Mouse (Mus musculus): ENCODE measurements around the gene Olfr167. TPM values are rescaled to one million over a fixed set of nuclear protein-coding genes. Genes with fewer than 3 reads are reported as not detected.
"Not testable (repeated sequence)": the region's sequence is repeated elsewhere in the genome, so short reads cannot be mapped to it uniquely, and the experiment has no call there.

The Olfr167 gene
- total RNA-seq (2021) = not detected
- long read RNA-seq, experiment 1 = 0 reads
- long read RNA-seq, experiment 2 = 0 reads

- no peak for DNase-seq (ENCODE audit: low spot score)
Observed at GRCm38 (mm10) chr16:19522166-19522565, at the start of gene Olfr167. Olfr167 (minus strand) TSS chr16:19522266.

GRCm38 (mm10) chr16:19571709-19572108 lies 49.6 kb upstream of the Olfr167 start, which contains the start of gene Olfr169:
Olfr169 (minus strand) TSS chr16:19571809.
- not testable (repeated sequence) for DNase-seq (ENCODE audit: low spot score)

GRCm38 (mm10) chr16:19553429-19553828 lies 31.4 kb upstream of the Olfr167 start:
- not testable (repeated sequence) for DNase-seq (ENCODE audit: low spot score)

GRCm38 (mm10) chr16:19552246-19552645 lies 30.2 kb upstream of the Olfr167 start:
- DNase-seq (ENCODE audit: low spot score) = not testable (repeated sequence)

GRCm38 (mm10) chr16:19535455-19535854 lies 13.4 kb upstream of the Olfr167 start, which contains the start of gene Olfr168:
Olfr168 (minus strand) TSS chr16:19535555.
- no peak for DNase-seq (ENCODE audit: low spot score)

GRCm38 (mm10) chr16:19483394-19483793 lies 38.7 kb downstream of the Olfr167 start, which contains the start of gene Olfr166:
Olfr166 (plus strand) TSS chr16:19483694.
- no peak for DNase-seq (ENCODE audit: low spot score)

- no peak for DNase-seq (ENCODE audit: low spot score)
Observed at GRCm38 (mm10) chr16:19464365-19464764, 57.7 kb downstream of the Olfr167 start.

Other genes with a start within 250 kb of the Olfr167 start
- gene Olfr164, start 208.2 kb downstream of the Olfr167 start, total RNA-seq (2021) = not detected
- gene Olfr165, start 99.1 kb downstream of the Olfr167 start, total RNA-seq (2021) = not detected
- gene Olfr166, start 38.6 kb downstream of the Olfr167 start, total RNA-seq (2021) = not detected
- not detected for gene Olfr168, start 13.3 kb upstream of the Olfr167 start, total RNA-seq (2021)
- not detected for gene Olfr169, start 49.5 kb upstream of the Olfr167 start, total RNA-seq (2021)
- gene Olfr170, start 89.6 kb upstream of the Olfr167 start, total RNA-seq (2021) = not detected
- gene Olfr171, start 107.7 kb upstream of the Olfr167 start, total RNA-seq (2021) = not detected
- gene Lamp3, start 184.1 kb upstream of the Olfr167 start, total RNA-seq (2021) = under 1 TPM in 1 of 2 experiments, not detected in 1; 0.07 TPM
- gene B3gnt5, start 237.9 kb upstream of the Olfr167 start, total RNA-seq (2021) = under 1 TPM; 0.05 TPM

Measured in gastrocnemius, adult 18-20 months (tissue).